Mouse (Mus musculus): ENCODE measurements at regions not wholly inside any gene's neighbourhood (a gene's known extent, or its start where the extent isn't known, plus 50 kb on each side); places are given as distances from the start of the nearest gene placed in this dataset.

DNA sequence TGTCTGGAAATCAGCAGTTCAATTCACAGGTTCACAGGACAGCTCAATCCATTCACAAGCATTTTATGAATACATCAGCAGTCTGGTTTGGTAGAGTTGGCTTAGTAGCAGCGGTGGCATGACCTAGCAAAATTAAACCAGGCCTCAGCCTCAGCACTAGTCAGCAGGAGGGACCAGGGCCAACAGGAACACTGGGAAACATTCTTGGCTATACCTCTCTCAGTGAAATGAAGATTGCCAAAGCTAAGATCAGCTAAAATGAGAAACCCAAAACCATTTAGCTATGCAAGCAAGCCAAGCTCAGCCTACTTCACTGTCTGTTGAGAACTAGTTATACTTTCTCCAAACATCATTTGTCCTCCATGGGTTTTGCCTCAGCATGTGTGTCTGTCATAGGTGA lies 945.3 kb downstream of the Basp1 start:
- TF ChIP-seq CTCF (IDR thresholded peaks at IDR 0.05; ENCODE audit: low read depth, low read length) (no peak), POLR2A (IDR thresholded peaks at IDR 0.05; ENCODE audit: borderline replicate concordance, low read depth, low read length) (no peak)

All from bone marrow macrophage, adult 2 months (primary cell).